Mouse (Mus musculus): ENCODE data around the gene Fgfr2. TPM values are rescaled to one million over a fixed set of nuclear protein-coding genes. Genes with fewer than 3 reads are reported as not detected.

Gene Fgfr2
- polyA plus RNA-seq, 1 experiment from 2014 or later = 18.5 TPM

DNA sequence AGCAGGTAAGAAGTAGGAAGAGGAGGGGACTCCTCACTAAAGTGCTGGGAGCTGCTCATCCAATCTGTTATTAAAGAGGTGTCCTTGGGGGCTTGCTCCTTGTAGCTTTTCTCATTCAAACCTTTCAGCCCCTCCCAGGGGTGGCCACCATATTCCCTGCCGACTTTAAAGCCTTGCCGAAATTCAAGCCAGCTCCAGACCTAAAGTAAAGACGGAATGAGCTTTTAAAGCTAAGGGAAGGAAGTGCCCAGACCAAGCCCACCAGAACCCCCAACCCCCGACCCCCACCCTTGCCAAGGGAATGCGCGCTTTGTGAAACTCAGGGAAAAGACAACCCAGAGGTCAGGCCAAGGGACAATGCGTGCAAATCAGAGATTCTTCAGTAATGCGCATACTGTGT lies 522.2 kb downstream of the Fgfr2 start:
- no peak overlapping the region for H3K4me3 ChIP-seq
- WGBS (ENCODE audit: insufficient replicate concordance) = 12% methylated on average over 8 of the region's 8 CpGs
- no peak overlapping the region for H3K4me2 ChIP-seq

DNA sequence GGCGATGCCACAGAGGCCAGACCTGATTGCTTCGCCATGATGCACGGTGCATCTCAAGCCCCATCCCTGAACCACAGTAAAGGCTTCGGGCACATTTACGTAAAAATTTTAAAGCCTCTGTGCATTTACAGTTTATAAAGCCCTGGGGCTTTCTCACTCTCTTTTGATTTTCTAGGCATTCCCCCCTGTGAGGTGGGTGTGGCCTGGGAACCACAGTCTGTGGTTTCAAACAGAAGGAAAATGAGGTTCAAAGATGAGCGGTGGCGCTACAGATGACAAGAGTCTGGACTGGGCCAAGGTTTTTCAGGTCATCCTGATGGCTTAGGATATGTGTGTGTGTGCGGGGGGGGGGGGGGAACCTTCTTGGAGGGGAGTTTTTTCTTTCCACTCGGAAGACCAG lies 523.1 kb downstream of the Fgfr2 start:
- 2% methylated on average over 9 of the region's 9 CpGs for WGBS (ENCODE audit: insufficient replicate concordance)
- peaks cover 58% of the 10 kb centered on the region for H3K4me1 ChIP-seq

More for the DNA sequence above, 522.2 kb downstream of the Fgfr2 start:
- Histone ChIP-seq H3K9ac (no peak overlapping the region), H3K36me3 (no peaks in the 10 kb centered on the region), H3K4me1 (peaks cover 49% of the 10 kb centered on the region), H3K27me3 (replicated peaks) (peaks cover 99% of the 10 kb centered on the region), H3K27ac (no peak overlapping the region), H3K9me3 (replicated peaks) (no peaks in the 10 kb centered on the region)
- ATAC-seq = no peak

DNA sequence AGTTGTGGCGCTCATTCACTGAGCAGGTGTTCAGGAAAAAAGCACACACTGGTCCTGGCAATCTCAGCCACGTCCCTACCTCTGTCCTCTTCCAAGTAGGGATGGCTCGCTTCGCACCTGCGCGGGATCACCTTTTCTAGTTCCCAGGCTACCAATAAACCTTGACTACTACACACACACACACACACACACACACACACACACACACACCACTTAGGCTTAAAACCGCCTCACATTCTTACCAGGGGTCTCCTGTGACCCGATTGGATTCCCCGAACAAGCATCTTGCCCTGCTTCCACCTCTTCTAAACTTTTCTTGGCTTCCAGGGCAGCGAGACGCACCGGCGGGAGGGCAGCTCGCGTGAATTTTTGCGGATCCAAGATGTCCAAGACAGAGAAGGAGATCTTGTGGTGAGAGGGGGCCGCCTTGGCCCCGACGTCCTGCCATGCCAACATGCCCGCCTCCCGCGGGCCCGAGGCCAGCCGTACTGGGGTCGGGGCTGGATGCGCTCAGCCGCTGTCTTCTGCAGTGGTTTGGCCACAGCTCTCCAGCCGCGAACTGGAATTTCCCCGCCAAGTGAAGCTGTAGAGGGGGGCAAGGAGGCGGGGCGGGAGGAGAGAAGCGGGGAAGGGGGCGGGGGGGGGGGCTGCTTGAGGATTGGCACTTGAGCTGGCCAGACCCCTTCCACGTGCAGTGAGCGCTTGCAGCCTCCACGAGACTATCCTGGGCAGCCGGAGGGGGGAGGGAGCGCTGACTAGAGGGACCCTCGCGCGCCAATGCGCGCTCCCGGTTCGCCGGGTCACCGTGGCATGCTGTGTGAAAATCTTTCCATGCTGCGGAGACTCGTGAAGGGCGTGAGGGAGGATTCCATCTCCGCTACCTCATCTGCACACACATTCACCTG lies 523.8 kb downstream of the Fgfr2 start, which contains the start of gene Nkx1-2:
TSS of gene Nkx1-2 (minus strand) at position 567 of the 905 bp plus-strand sequence.
- Histone ChIP-seq H3K27me3 (replicated peaks) (peaks cover 92% of the 10 kb centered on the region), H3K27ac (no peak within 1 kb of the TSS), H3K4me3 (peak within 1 kb of the TSS; percentile 57), H3K4me2 (peak within 1 kb of the TSS; percentile 81), H3K4me1 (peaks cover 65% of the 10 kb centered on the region), H3K9ac (no peak within 1 kb of the TSS), H3K36me3 (no peaks in the 10 kb centered on the region), H3K9me3 (replicated peaks) (no peaks in the 10 kb centered on the region)
- WGBS (ENCODE audit: insufficient replicate concordance) = 2% methylated on average over 48 of the region's 52 CpGs
- no peak for ATAC-seq

More for the DNA sequence above, 523.1 kb downstream of the Fgfr2 start:
- peak overlapping the region; percentile 38 for H3K4me3 ChIP-seq
- H3K27ac ChIP-seq = no peak overlapping the region
- peak overlapping the region; percentile 57 for H3K4me2 ChIP-seq
- no peak overlapping the region for H3K9ac ChIP-seq
- no peaks in the 10 kb centered on the region for H3K9me3 ChIP-seq (replicated peaks)
- peaks cover 96% of the 10 kb centered on the region for H3K27me3 ChIP-seq (replicated peaks)
- ATAC-seq = no peak
- no peaks in the 10 kb centered on the region for H3K36me3 ChIP-seq

DNA sequence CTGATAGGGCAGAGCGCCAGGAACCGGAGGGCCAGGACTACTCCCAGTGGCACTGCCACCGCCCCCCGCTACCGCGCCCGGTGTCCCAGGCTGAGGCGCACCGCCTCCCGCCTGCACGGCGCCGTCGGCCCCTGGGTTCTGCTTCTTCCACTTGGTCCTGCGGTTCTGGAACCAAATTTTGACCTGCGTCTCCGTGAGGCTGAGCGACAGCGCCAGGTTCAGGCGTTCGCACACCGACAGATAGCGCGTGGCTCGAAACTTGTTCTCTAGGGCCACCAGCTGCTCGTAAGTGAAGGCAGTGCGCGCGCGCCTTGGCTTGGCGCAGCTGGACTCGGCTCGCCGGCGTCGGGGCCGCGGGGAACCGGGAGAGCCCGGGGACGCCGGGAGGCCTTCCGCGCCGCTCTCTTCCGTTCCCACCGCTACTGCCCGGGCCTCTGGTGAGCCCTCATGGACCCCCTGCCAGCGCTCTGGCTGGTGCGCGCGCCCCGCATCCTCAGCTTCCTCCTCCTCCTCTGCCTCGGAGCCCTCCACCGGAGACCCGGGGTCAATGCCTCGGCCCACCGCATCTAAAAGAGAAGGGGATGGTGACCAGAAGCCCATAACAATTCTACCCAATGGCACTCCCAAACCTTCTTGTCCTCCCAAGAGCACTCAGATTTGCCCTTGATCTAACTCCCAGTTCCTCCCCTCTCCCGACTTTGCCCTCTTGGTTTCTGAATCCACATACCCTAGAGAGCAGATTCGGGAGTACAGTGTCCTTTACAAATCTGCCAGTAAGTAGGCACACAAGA lies 525.7 kb downstream of the Fgfr2 start:
- H3K9me3 ChIP-seq (replicated peaks) = no peaks in the 10 kb centered on the region
- peak overlapping the region; percentile 57 for H3K4me3 ChIP-seq
- peaks cover 77% of the 10 kb centered on the region for H3K4me1 ChIP-seq
- H3K4me2 ChIP-seq = peak overlapping the region; percentile 81
- peak; percentile 51; the same call in 1 of the 2 replicates for ATAC-seq
- 1% methylated on average over 55 of the region's 60 CpGs for WGBS (ENCODE audit: insufficient replicate concordance)
- peak overlapping the region; percentile 41; the same call in 1 of the 2 replicates for H3K9ac ChIP-seq
- H3K36me3 ChIP-seq = no peaks in the 10 kb centered on the region
- H3K27me3 ChIP-seq (replicated peaks) = peaks cover 74% of the 10 kb centered on the region
- no peak overlapping the region for H3K27ac ChIP-seq

DNA sequence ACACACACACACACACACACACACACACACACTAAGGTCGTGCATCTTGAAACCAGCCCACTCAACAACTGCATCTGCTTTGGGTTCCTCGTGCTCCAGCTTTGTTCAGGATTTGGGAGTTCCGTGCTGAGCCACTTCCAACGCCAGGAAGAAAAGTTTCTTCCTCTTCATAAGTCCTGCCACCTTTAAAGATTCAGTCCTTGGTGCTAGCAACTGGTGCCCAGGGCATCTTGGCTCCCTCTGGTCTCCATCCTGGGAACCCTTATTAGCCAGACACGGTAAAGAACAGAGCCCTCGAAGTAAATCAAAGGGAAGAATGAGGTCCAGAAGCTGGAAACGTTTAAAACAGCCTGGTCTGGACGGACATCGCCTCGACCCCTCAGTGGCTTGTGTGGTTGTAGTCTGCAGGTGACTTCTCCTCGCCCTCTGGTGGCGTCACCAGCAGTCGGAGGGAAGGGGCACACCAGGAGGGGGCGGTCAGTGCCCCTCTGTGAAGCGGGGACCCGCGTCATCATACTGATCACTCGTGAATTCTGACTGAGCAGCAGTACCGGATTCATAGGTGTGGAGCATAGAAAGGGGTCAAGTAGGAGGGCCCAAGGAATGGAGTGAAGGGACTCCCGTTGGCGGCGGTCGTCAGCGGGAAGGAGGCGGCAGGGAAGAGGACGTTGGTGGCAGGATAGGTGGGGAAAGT lies 526.4 kb downstream of the Fgfr2 start:
- peak; percentile 50 for ATAC-seq
- Histone ChIP-seq H3K9ac (peak overlapping the region; percentile 41; the same call in 1 of the 2 replicates), H3K4me1 (peaks cover 76% of the 10 kb centered on the region)

DNA sequence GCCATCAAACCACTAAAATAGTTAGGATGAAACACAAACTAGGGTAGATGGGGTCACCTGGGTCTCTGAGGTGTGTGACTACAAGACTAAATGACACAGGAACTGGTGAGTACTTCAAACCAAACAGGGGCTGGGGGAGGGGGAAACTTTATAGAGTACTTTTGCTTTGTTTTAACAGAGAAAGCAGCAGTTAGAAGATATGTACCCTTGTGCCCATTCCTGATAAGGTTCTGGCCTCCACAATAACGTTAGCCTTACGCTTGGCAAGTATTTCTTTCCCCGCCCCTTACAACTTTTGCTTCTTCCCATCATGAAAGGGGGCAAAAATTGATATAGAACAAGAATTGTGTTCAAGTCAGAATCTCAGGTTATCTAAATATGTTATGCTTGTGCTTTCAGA lies 527.4 kb downstream of the Fgfr2 start:
- Histone ChIP-seq H3K4me3 (no peak overlapping the region), H3K36me3 (no peaks in the 10 kb centered on the region), H3K9ac (no peak overlapping the region), H3K4me2 (peak overlapping the region; percentile 81), H3K4me1 (peaks cover 76% of the 10 kb centered on the region), H3K27me3 (replicated peaks) (peaks cover 58% of the 10 kb centered on the region), H3K27ac (peak overlapping the region; percentile 73), H3K9me3 (replicated peaks) (no peaks in the 10 kb centered on the region)
- ATAC-seq = peak; percentile 70
- 15% methylated on average over 3 of the region's 3 CpGs for WGBS (ENCODE audit: insufficient replicate concordance)

More for the DNA sequence above, 526.4 kb downstream of the Fgfr2 start:
- Histone ChIP-seq H3K4me2 (peak overlapping the region; percentile 81), H3K27me3 (replicated peaks) (peaks cover 67% of the 10 kb centered on the region), H3K27ac (peak overlapping the region; percentile 73), H3K9me3 (replicated peaks) (no peaks in the 10 kb centered on the region), H3K4me3 (peak overlapping the region; percentile 57), H3K36me3 (no peaks in the 10 kb centered on the region)
- 6% methylated on average over 26 of the region's 26 CpGs for WGBS (ENCODE audit: insufficient replicate concordance)

DNA sequence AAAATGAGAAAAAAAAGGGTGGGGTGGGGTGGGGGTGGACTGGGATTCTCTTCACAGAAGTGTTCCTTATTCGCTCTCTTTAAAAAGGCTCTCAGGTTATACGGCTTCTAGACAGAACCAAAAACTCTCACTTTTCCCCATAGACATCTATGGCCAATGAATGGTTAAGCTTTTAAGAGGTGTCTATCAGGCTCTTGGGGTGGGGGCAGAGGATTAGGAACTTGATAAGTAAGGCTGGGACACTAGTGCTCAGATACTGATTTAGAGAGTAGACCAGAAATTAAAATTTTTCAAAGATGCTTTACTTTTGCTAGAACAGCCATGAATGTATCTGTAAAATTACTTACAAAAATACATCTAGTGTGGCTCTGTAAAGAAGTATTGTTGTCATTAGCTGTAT lies 528.8 kb downstream of the Fgfr2 start:
- 88% methylated on average over 2 of the region's 2 CpGs for WGBS (ENCODE audit: insufficient replicate concordance)
- peaks cover 43% of the 10 kb centered on the region for H3K27me3 ChIP-seq (replicated peaks)
- H3K9ac ChIP-seq = no peak overlapping the region
- no peak overlapping the region for H3K27ac ChIP-seq
- H3K36me3 ChIP-seq = no peaks in the 10 kb centered on the region
- H3K4me3 ChIP-seq = no peak overlapping the region
- no peak overlapping the region for H3K4me2 ChIP-seq
- H3K4me1 ChIP-seq = peaks cover 69% of the 10 kb centered on the region
- no peaks in the 10 kb centered on the region for H3K9me3 ChIP-seq (replicated peaks)
- ATAC-seq = no peak

DNA sequence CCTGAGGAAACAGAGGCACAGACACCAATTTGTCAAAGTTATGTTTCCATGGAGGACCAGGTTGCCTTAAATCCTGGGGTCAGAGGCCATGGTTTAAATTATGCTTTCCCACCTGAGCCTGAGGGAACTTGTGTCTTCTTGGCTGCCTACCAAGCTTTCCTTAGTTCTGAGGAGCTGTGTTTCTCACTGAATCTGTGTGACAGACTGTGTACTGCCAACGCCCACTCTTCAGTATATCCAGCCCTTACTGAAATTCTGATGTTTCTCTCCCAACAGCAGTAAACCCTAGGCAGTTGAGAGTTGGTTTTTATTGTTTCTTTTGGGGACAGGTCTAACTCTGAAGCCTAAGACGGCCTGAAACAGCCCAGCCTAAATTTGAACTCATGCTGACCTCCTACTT lies 529.4 kb downstream of the Fgfr2 start:
- H3K4me1 ChIP-seq = peaks cover 63% of the 10 kb centered on the region
- no peak overlapping the region for H3K27ac ChIP-seq
- no peak overlapping the region for H3K4me2 ChIP-seq
- H3K4me3 ChIP-seq = no peak overlapping the region
- H3K27me3 ChIP-seq (replicated peaks) = peaks cover 37% of the 10 kb centered on the region
- no peak for ATAC-seq
- 64% methylated on average over 2 of the region's 2 CpGs for WGBS (ENCODE audit: insufficient replicate concordance)
- H3K9me3 ChIP-seq (replicated peaks) = no peaks in the 10 kb centered on the region
- H3K9ac ChIP-seq = no peak overlapping the region
- H3K36me3 ChIP-seq = no peaks in the 10 kb centered on the region

DNA sequence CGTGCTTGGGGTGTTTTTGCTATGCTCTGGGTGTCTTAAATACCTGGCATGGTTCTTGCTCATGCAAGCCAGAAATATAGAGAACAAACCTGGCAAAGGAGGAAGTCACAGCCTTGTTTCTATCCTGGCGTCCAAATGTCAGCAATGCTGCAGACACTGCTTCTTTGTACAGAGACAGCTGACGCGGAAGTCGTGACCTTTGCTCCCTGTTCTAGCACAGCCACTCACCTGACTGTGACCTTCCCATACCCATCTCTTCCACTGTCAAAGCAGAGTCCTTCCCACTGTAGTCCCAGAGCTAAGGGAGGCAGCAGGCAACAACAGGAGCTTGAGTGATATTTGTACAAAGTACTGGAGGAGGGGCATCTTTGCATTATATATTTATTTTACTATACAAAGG lies 533.5 kb downstream of the Fgfr2 start:
- H3K36me3 ChIP-seq = no peaks in the 10 kb centered on the region
- peaks cover 22% of the 10 kb centered on the region for H3K4me1 ChIP-seq
- H3K27ac ChIP-seq = no peak overlapping the region
- no peak overlapping the region for H3K9ac ChIP-seq
- no peak for ATAC-seq
- H3K27me3 ChIP-seq (replicated peaks) = no peaks in the 10 kb centered on the region; the same call in 1 of the 2 replicates
- H3K9me3 ChIP-seq (replicated peaks) = no peaks in the 10 kb centered on the region
- no peak overlapping the region for H3K4me2 ChIP-seq
- no peak overlapping the region for H3K4me3 ChIP-seq
- 60% methylated on average over 5 of the region's 5 CpGs for WGBS (ENCODE audit: insufficient replicate concordance)

DNA sequence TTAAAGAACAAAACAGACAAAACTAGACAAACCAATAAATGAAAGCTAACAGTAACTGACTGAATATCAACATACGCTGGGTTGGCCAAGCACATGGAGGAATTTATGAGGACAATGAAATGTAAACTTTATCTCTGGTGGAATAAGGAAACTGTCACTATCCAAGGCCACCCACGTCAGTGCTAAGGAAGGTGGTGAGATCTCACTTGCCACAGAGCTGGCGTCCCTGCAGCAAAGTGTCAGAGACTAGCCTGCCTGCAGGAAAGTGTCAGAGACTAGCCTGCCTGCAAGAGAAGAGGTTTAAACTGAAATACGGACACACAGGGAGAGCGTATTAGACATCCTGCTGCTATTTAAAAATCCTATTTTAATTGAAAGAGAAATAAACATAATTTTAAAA lies 536.0 kb downstream of the Fgfr2 start:
- H3K4me2 ChIP-seq = no peak overlapping the region
- H3K36me3 ChIP-seq = no peaks in the 10 kb centered on the region
- ATAC-seq = no peak
- 59% methylated on average over 5 of the region's 5 CpGs for WGBS (ENCODE audit: insufficient replicate concordance)
- H3K9ac ChIP-seq = no peak overlapping the region
- no peaks in the 10 kb centered on the region for H3K9me3 ChIP-seq (replicated peaks)
- no peak overlapping the region for H3K4me3 ChIP-seq
- no peak overlapping the region for H3K27ac ChIP-seq
- peaks cover 4% of the 10 kb centered on the region for H3K4me1 ChIP-seq
- no peaks in the 10 kb centered on the region; the same call in 1 of the 2 replicates for H3K27me3 ChIP-seq (replicated peaks)

DNA sequence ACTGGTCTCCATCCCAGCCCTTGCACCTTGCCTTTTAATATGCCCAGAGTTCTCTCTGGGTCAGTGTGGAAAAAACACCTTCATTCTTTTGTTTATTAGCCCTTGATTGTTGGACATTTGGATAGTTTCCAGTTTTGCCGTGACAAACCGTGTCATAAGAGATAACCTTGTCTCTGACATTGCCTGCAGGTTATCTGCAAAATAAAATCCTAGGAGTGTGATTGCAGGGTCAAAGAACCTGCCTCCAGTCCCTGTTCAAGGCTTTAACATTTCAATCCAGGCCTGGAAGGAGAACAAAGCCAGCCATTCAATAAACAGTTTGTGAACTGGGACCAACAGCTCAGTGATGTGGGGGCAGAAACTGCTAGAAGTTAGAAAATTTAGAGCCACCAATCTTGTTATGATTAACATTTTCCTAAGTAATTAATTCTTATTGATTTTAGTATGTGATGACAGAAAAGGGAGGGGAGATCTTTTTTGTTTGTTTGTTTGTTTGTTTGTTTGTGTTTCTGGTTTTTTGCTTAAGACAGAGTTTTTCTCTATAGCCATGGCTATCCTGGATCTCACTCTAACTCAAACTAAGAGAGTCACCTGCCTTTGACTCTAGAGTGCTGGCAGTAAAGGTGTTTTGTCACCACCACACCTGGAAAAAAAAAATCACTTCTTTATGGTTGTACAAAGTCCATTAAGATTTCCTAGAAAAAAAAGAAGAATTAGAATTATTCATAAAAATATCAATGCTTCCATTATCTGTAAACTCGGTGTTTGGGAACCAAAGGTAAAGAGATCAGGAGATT lies 537.3 kb downstream of the Fgfr2 start:
- no peak for ATAC-seq
- Histone ChIP-seq H3K9ac (no peak overlapping the region), H3K27ac (no peak overlapping the region), H3K27me3 (replicated peaks) (peaks cover 2% of the 10 kb centered on the region; the same call in 1 of the 2 replicates), H3K4me3 (no peak overlapping the region), H3K36me3 (no peaks in the 10 kb centered on the region), H3K4me2 (no peak overlapping the region), H3K9me3 (replicated peaks) (no peaks in the 10 kb centered on the region), H3K4me1 (no peaks in the 10 kb centered on the region)
- 44% methylated on average over 3 of the region's 3 CpGs for WGBS (ENCODE audit: insufficient replicate concordance)

All from liver, embryonic 12.5 days (tissue).